Mouse (Mus musculus) midbrain, embryonic 10.5 days (tissue): ENCODE results near the gene Arhgef28. TPM values are rescaled to one million over a fixed set of nuclear protein-coding genes. Genes with fewer than 3 reads are reported as not detected.

Experiments
- polyA plus RNA-seq: library from polyadenylated mRNA; unstranded; fragments of >200 nt; fragmentation: Nextera tagmentation; extraction: Ambion mirVana; gene quantifications from 2 replicates; pipeline ENCODE4 v1.2.1, GENCODE M21; 2016

Gene Arhgef28
- polyA plus RNA-seq, 1 experiment from 2014 or later = 8.9 TPM

Other genes with a start within 250 kb of the Arhgef28 start
- 41.9 and 46.8 TPM in 2 replicates for gene Utp15, start 56.6 kb upstream of the Arhgef28 start, polyA plus RNA-seq
- gene Ankra2, start 56.6 kb upstream of the Arhgef28 start, polyA plus RNA-seq = 17.7 and 23.3 TPM in 2 replicates
- gene Gm21976, start 73.4 kb upstream of the Arhgef28 start, polyA plus RNA-seq = not detected in 2 replicates
- 640 and 750 TPM in 2 replicates for gene Btf3, start 110.6 kb upstream of the Arhgef28 start, polyA plus RNA-seq
- 3.4 and 3.7 TPM in 2 replicates for gene Foxd1, start 147.8 kb upstream of the Arhgef28 start, polyA plus RNA-seq